Mouse (Mus musculus): ENCODE data around the gene Chd1. TPM values are rescaled to one million over a fixed set of nuclear protein-coding genes. Genes with fewer than 3 reads are reported as not detected.

The Chd1 gene
- total RNA-seq (2014; fragmentation: Nextera tagmentation) (75.3 and 75.6 TPM in 2 replicates), total RNA-seq (2017) (47.9 and 56.9 TPM in 2 replicates), polyA plus RNA-seq (2012) (67.3 and 83.8 TPM in 2 replicates)

DNA sequence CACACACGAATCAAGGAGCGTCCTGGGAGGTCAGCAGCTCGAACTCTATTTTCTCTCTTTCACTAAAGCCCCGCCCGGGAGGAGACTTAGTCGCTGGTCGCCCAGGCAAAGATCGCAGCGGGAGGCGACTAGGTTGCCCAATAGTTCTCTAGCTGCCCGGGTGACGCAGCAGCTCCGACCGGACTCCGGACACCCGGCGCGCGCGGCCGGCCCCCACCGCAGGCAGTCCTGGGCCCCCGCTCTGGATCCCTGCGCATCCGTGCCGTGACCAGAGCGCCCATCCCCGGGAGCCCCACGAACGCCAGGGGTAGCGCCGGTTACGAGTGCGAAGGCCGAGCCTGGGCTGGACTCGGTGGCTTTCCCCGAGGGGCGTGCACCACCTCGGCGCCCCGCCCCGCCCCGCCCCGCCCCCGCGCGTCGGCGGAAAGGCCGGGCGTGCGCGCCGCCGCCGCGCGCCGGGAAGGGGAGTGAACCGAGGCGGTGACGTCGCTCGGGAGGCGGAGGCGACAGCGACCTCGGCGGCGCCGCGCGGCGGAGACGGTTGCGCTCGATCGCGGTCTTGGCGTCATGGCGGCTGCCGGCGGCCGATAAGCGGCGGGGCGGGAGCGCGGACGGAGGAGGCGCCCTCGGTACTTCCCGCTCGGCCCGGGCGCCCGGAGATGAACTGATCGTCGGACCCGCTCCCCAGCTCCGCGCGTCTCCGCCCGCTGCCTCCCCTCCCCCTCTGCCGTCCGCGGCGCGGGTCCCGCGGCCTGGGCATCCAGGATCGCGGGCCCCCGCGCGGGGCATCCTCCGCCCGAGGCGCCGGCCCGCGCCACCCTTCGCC lies at the start of gene Chd1:
TSS of gene Chd1 (plus strand) at position 493 of the 826 bp plus-strand sequence.
- Histone ChIP-seq H3K4me1 (ENCODE audit: insufficient read depth, low read depth, low read length) (peaks cover 17% of the 10 kb centered on the region), H3K27me3 (ENCODE audit: insufficient read depth, low read length) (0 out of 2 replicates have a peak, but pooled peaks cover 2% of the 10 kb centered on the region), H3K4me3 (ENCODE audit: low read depth, low read length) (peak within 1 kb of the TSS; percentile 85), H3K36me3 (replicated peaks) (peaks cover 18% of the 10 kb centered on the region), H3K9me3 (replicated peaks) (no peaks in the 10 kb centered on the region)
- peak; percentile 76 for ATAC-seq (ENCODE audit: extremely low read depth, insufficient number of reproducible peaks, low FRiP score, poor library complexity, severe bottlenecking)
- no peak for TF ChIP-seq POLR2AphosphoS5 (IDR thresholded peaks at IDR 0.05; ENCODE audit: insufficient replicate concordance, low read depth, low read length)
- TF ChIP-seq GATA2 (IDR thresholded peaks at IDR 0.05; ENCODE audit: borderline replicate concordance, low read depth, low read length): no peak
- TF ChIP-seq TAL1 (conservative IDR thresholded peaks at IDR 0.05; ENCODE audit: low read depth, low read length): no peak
- no peak for TF ChIP-seq CTCF (IDR thresholded peaks at IDR 0.05; ENCODE audit: low read depth, low read length)
- no peak for TF ChIP-seq GATA1 (IDR thresholded peaks at IDR 0.05; ENCODE audit: borderline replicate concordance, low read length)
- peak; percentile 88 for DNase-seq (ENCODE audit: low spot score)

DNA sequence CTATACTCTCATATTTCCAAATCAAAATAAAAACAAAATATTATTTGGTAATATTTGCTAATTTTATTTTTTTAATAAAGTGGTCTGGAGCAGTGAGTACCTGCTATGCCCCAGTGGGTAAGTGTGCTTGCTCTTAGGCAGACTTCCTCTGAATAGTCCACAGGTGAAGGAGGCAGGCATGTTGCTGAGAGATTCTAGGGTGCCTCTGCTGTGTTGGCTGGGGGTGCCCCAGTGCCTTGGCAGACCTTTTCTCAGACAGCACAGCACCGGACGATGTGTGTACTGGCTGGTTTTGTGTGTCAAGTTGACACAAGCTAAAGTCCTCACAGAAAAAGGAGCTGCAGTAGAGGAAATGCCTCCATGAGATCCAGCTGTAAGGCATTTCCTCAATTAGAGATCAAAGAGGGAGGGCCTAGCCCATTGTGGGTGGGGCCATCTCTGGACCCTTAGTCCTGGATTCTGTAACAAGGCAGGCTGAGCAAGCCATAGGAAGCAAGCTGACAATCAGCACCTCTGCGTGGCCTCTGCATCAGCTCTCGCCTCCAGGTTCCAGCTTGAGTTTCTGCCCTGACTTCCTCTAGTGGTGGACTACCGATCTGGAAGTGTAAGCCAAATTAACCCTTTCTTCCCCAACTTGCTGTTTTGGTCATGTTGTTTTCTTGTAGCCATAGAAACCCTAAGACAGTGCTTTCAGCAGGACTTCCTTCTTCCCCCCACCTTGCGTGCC lies 47.7 kb upstream of the Chd1 start:
- ATAC-seq (ENCODE audit: extremely low read depth, insufficient number of reproducible peaks, low FRiP score, poor library complexity, severe bottlenecking) (no peak), DNase-seq (ENCODE audit: low spot score) (no peak)
- Histone ChIP-seq H3K36me3 (replicated peaks) (no peaks in the 10 kb centered on the region), H3K4me1 (ENCODE audit: insufficient read depth, low read depth, low read length) (peaks cover 10% of the 10 kb centered on the region; the same call in 1 of the 2 replicates), H3K9me3 (replicated peaks) (no peaks in the 10 kb centered on the region), H3K27me3 (ENCODE audit: insufficient read depth, low read length) (peaks cover 10% of the 10 kb centered on the region; the same call in 1 of the 2 replicates), H3K4me3 (ENCODE audit: low read depth, low read length) (no peak overlapping the region)
- TF ChIP-seq GATA1 (IDR thresholded peaks at IDR 0.05; ENCODE audit: borderline replicate concordance, low read length) (no peak), CTCF (IDR thresholded peaks at IDR 0.05; ENCODE audit: low read depth, low read length) (no peak), GATA2 (IDR thresholded peaks at IDR 0.05; ENCODE audit: borderline replicate concordance, low read depth, low read length) (no peak), POLR2AphosphoS5 (IDR thresholded peaks at IDR 0.05; ENCODE audit: insufficient replicate concordance, low read depth, low read length) (no peak)

DNA sequence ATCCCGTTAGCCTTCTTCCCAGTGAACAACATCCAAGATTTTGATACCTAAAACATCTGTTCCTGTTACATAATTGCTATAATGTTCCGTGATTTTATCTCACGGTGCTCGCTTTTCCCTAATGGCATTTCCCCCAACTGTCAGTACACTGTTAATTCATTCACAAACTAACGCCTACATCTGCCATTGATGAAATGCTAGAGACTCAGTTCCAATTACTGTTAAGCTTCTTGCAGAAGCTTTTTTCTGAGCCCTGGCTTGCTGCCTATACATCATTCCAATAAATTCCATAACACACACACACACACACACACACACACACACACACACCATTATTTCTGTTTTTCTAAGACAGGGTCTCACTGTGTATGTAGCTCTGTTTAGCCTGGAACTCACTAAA lies 31.9 kb upstream of the Chd1 start:
- no peaks in the 10 kb centered on the region for H3K9me3 ChIP-seq (replicated peaks)
- ATAC-seq (ENCODE audit: extremely low read depth, insufficient number of reproducible peaks, low FRiP score, poor library complexity, severe bottlenecking): no peak
- no peak for TF ChIP-seq TAL1 (conservative IDR thresholded peaks at IDR 0.05; ENCODE audit: low read depth, low read length)
- no peak for TF ChIP-seq CTCF (IDR thresholded peaks at IDR 0.05; ENCODE audit: low read depth, low read length)
- TF ChIP-seq GATA2 (IDR thresholded peaks at IDR 0.05; ENCODE audit: borderline replicate concordance, low read depth, low read length): no peak
- TF ChIP-seq POLR2AphosphoS5 (IDR thresholded peaks at IDR 0.05; ENCODE audit: insufficient replicate concordance, low read depth, low read length): no peak
- no peak for TF ChIP-seq GATA1 (IDR thresholded peaks at IDR 0.05; ENCODE audit: borderline replicate concordance, low read length)
- no peaks in the 10 kb centered on the region for H3K4me1 ChIP-seq (ENCODE audit: insufficient read depth, low read depth, low read length)
- H3K4me3 ChIP-seq (ENCODE audit: low read depth, low read length): no peak overlapping the region
- peaks cover 2% of the 10 kb centered on the region; the same call in 1 of the 2 replicates for H3K27me3 ChIP-seq (ENCODE audit: insufficient read depth, low read length)
- no peak for DNase-seq (ENCODE audit: low spot score)
- no peaks in the 10 kb centered on the region for H3K36me3 ChIP-seq (replicated peaks)

DNA sequence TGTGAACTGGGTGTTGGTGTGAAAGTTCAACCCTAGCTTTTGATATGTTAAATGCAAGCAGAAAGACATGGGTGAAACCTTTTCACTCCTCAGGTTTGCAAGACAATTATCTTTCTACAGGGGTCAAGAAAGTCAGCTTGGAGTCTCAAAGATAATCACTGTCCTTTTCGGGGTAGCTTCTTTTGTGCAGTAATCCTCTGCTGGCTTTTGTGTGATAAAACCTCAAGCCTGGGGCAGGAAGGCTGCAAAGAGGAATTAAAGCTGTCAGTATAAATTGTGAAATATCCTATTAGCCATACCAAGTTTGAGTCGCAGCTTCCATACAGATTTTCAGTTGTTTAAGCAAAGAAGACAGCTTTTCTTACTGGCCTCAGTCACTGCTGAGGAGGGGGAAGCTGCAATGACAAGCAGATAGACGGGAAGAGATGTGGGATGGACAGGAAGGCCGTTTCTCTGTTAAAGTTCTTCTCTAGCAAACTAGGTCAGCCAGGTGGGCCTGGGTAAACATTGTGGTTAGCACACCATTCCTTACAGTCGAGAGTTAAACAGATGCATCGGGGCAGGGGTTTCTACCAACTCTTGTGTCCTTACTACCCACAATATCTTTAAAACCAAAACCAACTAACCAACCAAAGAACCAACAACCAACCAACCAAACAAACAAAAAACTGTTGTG lies 26.7 kb upstream of the Chd1 start:
- DNase-seq (ENCODE audit: low spot score) (no peak), ATAC-seq (ENCODE audit: extremely low read depth, insufficient number of reproducible peaks, low FRiP score, poor library complexity, severe bottlenecking) (no peak)
- peaks cover 17% of the 10 kb centered on the region for H3K27me3 ChIP-seq (ENCODE audit: insufficient read depth, low read length)
- no peaks in the 10 kb centered on the region for H3K9me3 ChIP-seq (replicated peaks)
- H3K36me3 ChIP-seq (replicated peaks): no peaks in the 10 kb centered on the region
- H3K4me1 ChIP-seq (ENCODE audit: insufficient read depth, low read depth, low read length): no peaks in the 10 kb centered on the region
- H3K4me3 ChIP-seq (ENCODE audit: low read depth, low read length): no peak overlapping the region
- TF ChIP-seq GATA1 (IDR thresholded peaks at IDR 0.05; ENCODE audit: borderline replicate concordance, low read length) (no peak), TAL1 (conservative IDR thresholded peaks at IDR 0.05; ENCODE audit: low read depth, low read length) (no peak), CTCF (IDR thresholded peaks at IDR 0.05; ENCODE audit: low read depth, low read length) (no peak), GATA2 (IDR thresholded peaks at IDR 0.05; ENCODE audit: borderline replicate concordance, low read depth, low read length) (no peak), POLR2AphosphoS5 (IDR thresholded peaks at IDR 0.05; ENCODE audit: insufficient replicate concordance, low read depth, low read length) (no peak)

DNA sequence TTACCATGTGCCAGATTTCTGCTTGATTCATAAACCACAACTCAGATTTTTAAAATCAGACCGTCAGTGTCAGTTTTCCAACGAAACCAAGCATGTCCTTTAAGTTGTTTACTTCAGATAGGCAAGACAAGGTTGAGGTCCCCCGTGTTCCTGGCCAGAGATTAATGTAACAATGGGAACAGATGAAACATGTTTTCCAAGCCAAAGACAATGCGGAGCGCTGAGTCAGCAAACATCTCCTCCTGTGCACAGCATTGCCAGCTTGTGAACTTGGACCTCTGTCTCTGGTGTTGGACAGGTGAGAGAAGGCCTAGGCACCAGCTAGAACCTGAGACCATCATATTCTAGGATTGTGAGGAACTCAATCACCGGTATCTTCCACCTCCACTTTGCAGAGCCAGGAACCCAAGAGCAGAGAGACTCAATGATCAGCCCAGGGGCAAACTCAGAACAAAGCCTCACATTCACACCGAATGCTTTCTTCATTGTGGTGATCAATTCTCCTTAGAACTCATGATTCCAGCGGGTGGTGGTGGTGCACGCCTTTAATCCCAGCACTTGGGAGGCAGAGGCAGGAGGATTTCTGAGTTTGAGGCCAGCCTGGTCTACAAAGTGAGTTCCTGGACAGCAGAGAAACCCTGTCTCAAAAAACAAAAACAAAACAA lies 24.7 kb upstream of the Chd1 start:
- peaks cover 23% of the 10 kb centered on the region for H3K27me3 ChIP-seq (ENCODE audit: insufficient read depth, low read length)
- no peaks in the 10 kb centered on the region for H3K36me3 ChIP-seq (replicated peaks)
- H3K4me3 ChIP-seq (ENCODE audit: low read depth, low read length): no peak overlapping the region
- TF ChIP-seq POLR2AphosphoS5 (IDR thresholded peaks at IDR 0.05; ENCODE audit: insufficient replicate concordance, low read depth, low read length) (no peak), TAL1 (conservative IDR thresholded peaks at IDR 0.05; ENCODE audit: low read depth, low read length) (no peak), GATA2 (IDR thresholded peaks at IDR 0.05; ENCODE audit: borderline replicate concordance, low read depth, low read length) (no peak), GATA1 (IDR thresholded peaks at IDR 0.05; ENCODE audit: borderline replicate concordance, low read length) (no peak), CTCF (IDR thresholded peaks at IDR 0.05; ENCODE audit: low read depth, low read length) (no peak)
- no peaks in the 10 kb centered on the region for H3K4me1 ChIP-seq (ENCODE audit: insufficient read depth, low read depth, low read length)
- ATAC-seq (ENCODE audit: extremely low read depth, insufficient number of reproducible peaks, low FRiP score, poor library complexity, severe bottlenecking) (no peak), DNase-seq (ENCODE audit: low spot score) (no peak)
- H3K9me3 ChIP-seq (replicated peaks): no peaks in the 10 kb centered on the region
